Mouse (Mus musculus): ENCODE data around the gene Hck. TPM values are rescaled to one million over a fixed set of nuclear protein-coding genes. Genes with fewer than 3 reads are reported as not detected.

The Hck gene
- polyA plus RNA-seq, 2 experiments = 5.9 to 7.8 TPM

GRCm38 (mm10) chr2:153089316-153089715, 19.0 kb upstream of the Hck start:
- WGBS (ENCODE audit: insufficient replicate concordance) = 46% methylated on average over 2 of the region's 2 CpGs
- no peaks in the 10 kb centered on the region for H3K36me3 ChIP-seq (replicated peaks; ENCODE audit: control insufficient read depth, insufficient read depth, low read depth)
- no peaks in the 10 kb centered on the region for H3K27me3 ChIP-seq (ENCODE audit: control insufficient read depth, insufficient read depth, low read length)
- DNase-seq (ENCODE audit: low read depth in 3 of 3, low spot score in 3 of 3) (no peak), ATAC-seq (ENCODE audit: insufficient read depth) (no peak)
- no peak overlapping the region for H3K9ac ChIP-seq (replicated peaks)
- TF ChIP-seq CTCF (IDR thresholded peaks at IDR 0.05; ENCODE audit: low read depth) (no peak), EP300 (IDR thresholded peaks at IDR 0.05; ENCODE audit: low read depth) (no peak)
- H3K27ac ChIP-seq = no peak overlapping the region
- H3K4me1 ChIP-seq (replicated peaks; ENCODE audit: control insufficient read depth in 2 of 2, insufficient read depth in 2 of 2, low read length in 1 of 2) = peaks cover 0 to 2% of the 10 kb centered on the region in 2 experiments; a peak in 1 of 4 replicates
- no peaks in the 10 kb centered on the region for H3K9me3 ChIP-seq (ENCODE audit: control insufficient read depth, low read length)
- H3K4me2 ChIP-seq (ENCODE audit: low read depth) = no peak overlapping the region
- H3K4me3 ChIP-seq (ENCODE audit: insufficient read depth in 1 of 2, low read depth in 2 of 2, low read length in 2 of 2) = no peak overlapping the region

GRCm38 (mm10) chr2:153090551-153091165, 17.6 kb upstream of the Hck start:
- TF ChIP-seq CTCF (IDR thresholded peaks at IDR 0.05; ENCODE audit: low read depth) = no peak
- DNase-seq (ENCODE audit: low read depth in 3 of 3, low spot score in 3 of 3) = no peak
- ATAC-seq (ENCODE audit: insufficient read depth) = peak; percentile 21; the same call in 1 of the 2 replicates
- Histone ChIP-seq H3K9ac (replicated peaks) (no peak overlapping the region), H3K4me3 (ENCODE audit: insufficient read depth in 1 of 2, low read depth in 2 of 2, low read length in 2 of 2) (no peak overlapping the region), H3K4me1 (replicated peaks; ENCODE audit: control insufficient read depth in 2 of 2, insufficient read depth in 2 of 2, low read length in 1 of 2) (peaks cover 0 to 2% of the 10 kb centered on the region in 2 experiments; a peak in 1 of 4 replicates), H3K27me3 (ENCODE audit: control insufficient read depth, insufficient read depth, low read length) (no peaks in the 10 kb centered on the region), H3K27ac (no peak overlapping the region), H3K36me3 (replicated peaks; ENCODE audit: control insufficient read depth, insufficient read depth, low read depth) (no peaks in the 10 kb centered on the region), H3K4me2 (ENCODE audit: low read depth) (no peak overlapping the region; the same call in 1 of the 2 replicates), H3K9me3 (ENCODE audit: control insufficient read depth, low read length) (no peaks in the 10 kb centered on the region)
- 8% methylated on average over 10 of the region's 10 CpGs for WGBS (ENCODE audit: insufficient replicate concordance)

GRCm38 (mm10) chr2:153107046-153107766, 1.1 kb upstream of the Hck start:
- peaks cover 23% of the 10 kb centered on the region for H3K27me3 ChIP-seq (ENCODE audit: control insufficient read depth, insufficient read depth, low read length)
- H3K4me3 ChIP-seq (ENCODE audit: insufficient read depth in 1 of 2, low read depth in 2 of 2, low read length in 2 of 2) = no peak overlapping the region
- TF ChIP-seq CTCF (IDR thresholded peaks at IDR 0.05; ENCODE audit: low read depth) = no peak
- H3K9me3 ChIP-seq (ENCODE audit: control insufficient read depth, low read length) = no peaks in the 10 kb centered on the region
- H3K9ac ChIP-seq (replicated peaks) = no peak overlapping the region
- H3K27ac ChIP-seq = no peak overlapping the region
- peak overlapping the region; percentile 54; the same call in 1 of the 2 replicates for H3K4me2 ChIP-seq (ENCODE audit: low read depth)
- no peaks in the 10 kb centered on the region for H3K36me3 ChIP-seq (replicated peaks; ENCODE audit: control insufficient read depth, insufficient read depth, low read depth)
- peaks cover 0 to 1% of the 10 kb centered on the region in 2 experiments; a peak in 1 of 4 replicates for H3K4me1 ChIP-seq (replicated peaks; ENCODE audit: control insufficient read depth in 2 of 2, insufficient read depth in 2 of 2, low read length in 1 of 2)
- DNase-seq (ENCODE audit: low read depth in 3 of 3, low spot score in 3 of 3) (no peak), ATAC-seq (ENCODE audit: insufficient read depth) (no peak)
- WGBS (ENCODE audit: insufficient replicate concordance) = 35% methylated on average over 23 of the region's 23 CpGs

- ATAC-seq (ENCODE audit: insufficient read depth) = no peak
- H3K9ac ChIP-seq (replicated peaks) = no peak overlapping the region
- no peak for DNase-seq (ENCODE audit: low read depth in 3 of 3, low spot score in 3 of 3)
- H3K27ac ChIP-seq = no peak overlapping the region
- peak overlapping the region; percentile 54 for H3K4me2 ChIP-seq (ENCODE audit: low read depth)
- no peaks in the 10 kb centered on the region for H3K36me3 ChIP-seq (replicated peaks; ENCODE audit: control insufficient read depth, insufficient read depth, low read depth)
- no peak overlapping the region for H3K4me3 ChIP-seq (ENCODE audit: insufficient read depth in 1 of 2, low read depth in 2 of 2, low read length in 2 of 2)
- H3K9me3 ChIP-seq (ENCODE audit: control insufficient read depth, low read length) = no peaks in the 10 kb centered on the region
- H3K27me3 ChIP-seq (ENCODE audit: control insufficient read depth, insufficient read depth, low read length) = peaks cover 23% of the 10 kb centered on the region
- H3K4me1 ChIP-seq (replicated peaks; ENCODE audit: control insufficient read depth in 2 of 2, insufficient read depth in 2 of 2, low read length in 1 of 2) = peaks cover 0 to 1% of the 10 kb centered on the region in 2 experiments; a peak in 1 of 4 replicates
- TF ChIP-seq CTCF (IDR thresholded peaks at IDR 0.05; ENCODE audit: low read depth) (no peak), EP300 (IDR thresholded peaks at IDR 0.05; ENCODE audit: low read depth) (no peak)
- 5% methylated on average over 15 of the region's 15 CpGs for WGBS (ENCODE audit: insufficient replicate concordance)
Measured at GRCm38 (mm10) chr2:153107802-153108201, 466 bp upstream of the Hck start.

DNA sequence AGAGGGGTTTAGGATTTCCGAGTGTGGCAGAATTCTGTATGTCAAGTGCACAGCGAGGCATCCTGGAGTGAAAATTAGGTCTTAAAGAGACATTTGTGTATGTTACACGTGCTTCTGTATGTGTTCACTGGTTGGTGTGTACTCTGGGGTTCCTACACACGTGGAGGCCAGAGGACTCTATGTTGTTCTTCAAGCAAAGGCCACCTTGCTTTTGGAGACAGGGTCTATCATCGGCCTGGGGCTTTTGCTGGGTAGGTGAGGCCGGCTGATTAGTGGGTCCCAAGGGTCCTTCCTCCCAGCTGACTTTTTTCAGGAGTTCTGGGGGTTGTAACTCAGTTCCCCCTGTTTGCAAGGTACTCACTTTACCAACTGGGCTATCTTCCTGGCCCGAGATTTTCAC, 1.3 kb downstream of the Hck start:
- Histone ChIP-seq H3K4me2 (ENCODE audit: low read depth) (no peak overlapping the region), H3K27ac (no peak overlapping the region), H3K4me3 (ENCODE audit: insufficient read depth in 1 of 2, low read depth in 2 of 2, low read length in 2 of 2) (no peak overlapping the region; a peak in 1 of 4 replicates), H3K36me3 (replicated peaks; ENCODE audit: control insufficient read depth, insufficient read depth, low read depth) (no peaks in the 10 kb centered on the region), H3K27me3 (ENCODE audit: control insufficient read depth, insufficient read depth, low read length) (peaks cover 23% of the 10 kb centered on the region), H3K4me1 (replicated peaks; ENCODE audit: control insufficient read depth in 2 of 2, insufficient read depth in 2 of 2, low read length in 1 of 2) (peaks cover 0 to 1% of the 10 kb centered on the region in 2 experiments; a peak in 1 of 4 replicates), H3K9me3 (ENCODE audit: control insufficient read depth, low read length) (no peaks in the 10 kb centered on the region), H3K9ac (replicated peaks) (no peak overlapping the region)
- ATAC-seq (ENCODE audit: insufficient read depth) (no peak), DNase-seq (ENCODE audit: low read depth in 3 of 3, low spot score in 3 of 3) (no peak)
- 43% methylated on average over 7 of the region's 7 CpGs for WGBS (ENCODE audit: insufficient replicate concordance)
- TF ChIP-seq CTCF (IDR thresholded peaks at IDR 0.05; ENCODE audit: low read depth) (no peak), EP300 (IDR thresholded peaks at IDR 0.05; ENCODE audit: low read depth) (no peak)

Measured in liver, embryonic 14.5 days (tissue).